Mouse (Mus musculus) liver, postnatal 0 days (tissue): ENCODE results near the gene Tspan10.

ENCODE experiments used
- CTCF ChIP-seq: sonication (generic); IDR thresholded peaks from 2 replicates; pipeline ENCODE4 v1.5.1; 2016; ENCODE audit warnings: antibody characterized with exemption, low read depth
- EP300 ChIP-seq: IDR thresholded peaks from 2 replicates; pipeline ENCODE4 v1.6.1; 2016; ENCODE audit warnings: antibody characterized with exemption, low read depth, mild to moderate bottlenecking

DNA sequence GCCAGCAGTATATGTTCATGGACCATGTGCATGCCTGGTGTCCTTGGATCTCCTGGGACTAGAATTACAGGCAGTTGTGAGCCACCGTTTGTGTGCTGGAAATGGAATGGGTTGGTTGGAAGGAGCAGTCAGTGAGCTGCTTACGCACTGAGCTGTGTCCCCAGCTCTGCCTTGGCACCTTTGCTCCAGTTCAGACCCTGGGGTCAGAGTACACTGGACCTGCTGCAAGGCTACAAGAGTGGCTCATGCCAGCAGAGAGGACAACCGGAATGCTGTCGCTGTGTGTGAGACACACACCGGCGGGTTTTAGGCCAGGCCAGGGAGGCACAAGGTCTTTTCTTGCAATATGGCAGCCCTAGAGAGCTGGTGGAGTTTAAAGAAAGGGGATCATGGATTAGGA is 29.6 kb downstream of the Tspan10 start:
- TF ChIP-seq CTCF (no peak), EP300 (no peak)
